Mouse (Mus musculus) left cerebral cortex, postnatal 10 days (tissue): ENCODE data around the gene Tfpi2. TPM values are rescaled to one million over a fixed set of nuclear protein-coding genes. Genes with fewer than 3 reads are reported as not detected.
A peak's percentile ranks its signal among the peaks of the same experiment; 100 is the strongest.

Experiments
- DNase-seq, 2 experiments: peaks; one replicate each; pipeline ENCODE4 v3.0.0; 2021 to 2022; ENCODE audit warnings: low spot score in 2 of 2, mixed read lengths in 1 of 2; ENCODE audit errors: extremely low spot score in 1 of 2
- intact Hi-C: fragments of 180-260 bp; cut with DNase I; formaldehyde crosslinking; loops from one replicate; pipeline ENCODE4 v1.15.1; 2025
- total RNA-seq, 2 experiments: library from RNA; stranded (reverse); gene quantifications; 2 replicates each; pipeline ENCODE4 v1.2.3; 2021

The Tfpi2 gene
- total RNA-seq, result under 1 TPM; 0.21 to 0.22 TPM

DNA sequence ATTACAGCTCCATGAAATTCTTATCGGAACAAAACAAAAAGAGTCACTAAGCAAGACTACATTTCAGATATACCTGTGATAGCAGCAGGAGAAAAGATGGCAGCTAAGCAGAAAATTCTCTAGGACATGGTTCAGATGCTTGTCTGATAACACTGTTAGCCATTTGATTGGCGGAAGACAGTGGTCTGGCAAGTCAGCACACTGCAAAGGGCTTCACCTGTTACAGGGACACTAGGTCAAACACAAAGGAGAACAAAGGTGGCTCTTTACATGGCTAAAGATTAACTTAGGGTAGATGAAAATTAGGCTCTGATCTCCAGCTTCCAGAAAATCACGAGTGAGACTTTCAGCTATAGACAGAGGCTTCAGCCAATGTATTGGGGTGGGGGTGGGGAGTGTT lies at the start of gene Tfpi2:
TSS of gene Tfpi2 (minus strand) at position 170 of the 400 bp plus-strand sequence.
- intact Hi-C loops, result no loop called here
- no peak for DNase-seq

DNA sequence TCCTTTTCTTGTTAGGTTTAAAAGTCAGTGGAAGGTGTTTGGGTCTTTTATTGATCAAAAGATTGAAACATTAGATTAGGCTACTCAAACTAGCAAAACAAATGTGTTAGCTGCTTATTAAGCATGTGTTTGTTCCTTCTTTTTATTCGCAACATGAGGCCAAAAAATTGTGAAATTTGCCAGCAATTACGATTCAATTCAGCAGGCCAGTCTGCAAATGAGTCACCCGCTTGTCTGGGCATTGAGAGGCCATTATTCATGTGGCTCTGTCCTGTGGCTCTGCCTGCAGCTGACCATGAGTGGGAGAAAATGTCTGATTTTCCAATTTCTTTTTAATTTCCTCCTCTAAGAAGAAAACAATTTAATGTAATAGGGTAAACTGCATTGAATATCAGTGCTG lies 42.2 kb upstream of the Tfpi2 start:
- DNase-seq, result no peak

DNA sequence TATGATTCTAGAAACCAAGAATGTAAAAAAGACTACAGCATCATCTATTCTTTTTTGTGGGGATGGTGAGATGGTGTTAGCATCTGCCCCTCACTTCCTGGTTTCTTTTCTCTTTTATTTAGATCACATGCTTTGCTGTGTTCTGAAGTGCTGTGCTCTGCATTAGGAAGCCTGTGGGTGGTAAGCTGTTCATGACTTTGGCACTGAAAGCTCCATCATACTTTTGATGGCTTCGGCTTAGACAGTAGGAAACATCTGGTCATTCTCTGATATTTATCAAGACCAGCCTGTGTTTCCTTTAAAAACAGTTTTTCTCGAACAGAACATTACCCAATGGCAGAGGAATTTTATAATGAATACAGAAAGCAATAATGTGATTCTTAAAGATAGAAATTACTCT lies 37.6 kb upstream of the Tfpi2 start:
- intact Hi-C loops, result no loop called here
- DNase-seq, result no peak

More for the DNA sequence above, 42.2 kb upstream of the Tfpi2 start:
- intact Hi-C loops, result no loop called here

DNA sequence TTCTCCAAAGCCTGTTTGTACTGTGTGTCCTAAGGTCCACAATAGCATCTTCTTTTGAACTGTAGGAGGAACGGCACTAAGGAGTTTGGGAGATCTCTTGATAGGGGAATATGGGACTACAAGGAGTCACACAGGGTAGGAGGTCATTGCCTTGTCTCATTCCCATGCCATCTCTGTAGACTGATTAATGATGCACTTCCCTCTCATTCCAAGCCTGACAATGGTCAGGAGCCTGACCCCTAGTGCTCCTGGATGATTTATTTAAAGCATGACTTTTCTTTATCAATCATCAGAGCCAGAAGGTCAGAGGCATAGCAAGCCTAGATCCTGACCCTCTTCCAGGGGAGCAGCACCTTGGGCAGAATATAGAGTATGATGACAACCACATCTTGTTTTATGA lies 33.9 kb upstream of the Tfpi2 start:
- intact Hi-C loops, result no loop called here
- no peak for DNase-seq

DNA sequence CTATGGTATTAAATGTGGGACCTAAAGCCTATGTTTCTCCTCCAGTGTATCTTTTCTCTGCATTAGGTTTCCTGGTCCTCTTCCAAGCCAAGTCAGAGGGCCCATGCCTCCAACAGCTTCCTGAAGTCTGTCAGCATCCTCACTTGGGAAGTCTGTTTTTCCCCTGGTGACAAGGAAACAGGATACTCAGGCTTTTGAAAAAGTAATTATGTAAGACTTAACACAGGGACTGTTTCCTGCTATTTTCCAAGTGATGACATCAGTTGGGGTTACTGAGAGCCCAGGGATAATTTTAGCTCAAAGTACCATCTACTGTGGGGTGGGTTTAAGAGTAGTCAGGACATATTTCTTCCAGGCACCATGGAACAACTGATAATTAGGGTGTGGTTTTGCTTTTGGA lies 20.8 kb upstream of the Tfpi2 start:
- no peak for DNase-seq
- intact Hi-C loops, result no loop called here

DNA sequence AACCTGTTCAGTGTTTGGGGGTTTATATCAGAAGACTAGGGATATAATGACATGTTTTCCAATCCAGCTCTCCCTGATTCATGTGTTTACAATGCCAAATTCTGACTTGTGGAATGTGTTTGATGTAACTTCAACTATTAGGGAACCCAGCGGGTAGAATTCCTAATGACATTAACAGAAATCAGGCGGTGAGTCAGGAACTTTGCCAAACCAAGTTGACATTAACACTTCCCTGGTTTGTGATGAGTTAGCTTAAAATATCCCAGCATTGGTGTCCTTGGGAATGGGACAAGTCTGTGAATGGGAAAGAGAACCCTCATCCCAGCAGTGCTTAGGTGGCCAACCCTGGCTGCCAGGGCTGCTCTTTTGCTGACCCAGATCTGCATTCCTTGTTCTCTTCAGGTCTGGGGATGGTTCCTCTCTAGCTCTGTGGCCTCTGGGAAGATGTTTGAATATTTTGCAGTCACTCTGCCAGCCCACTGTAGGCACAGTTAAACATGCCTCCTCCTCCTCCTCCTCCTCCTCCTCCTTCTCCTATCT lies 19.9 kb upstream of the Tfpi2 start:
- no peak for DNase-seq
- intact Hi-C loops, result no loop called here

DNA sequence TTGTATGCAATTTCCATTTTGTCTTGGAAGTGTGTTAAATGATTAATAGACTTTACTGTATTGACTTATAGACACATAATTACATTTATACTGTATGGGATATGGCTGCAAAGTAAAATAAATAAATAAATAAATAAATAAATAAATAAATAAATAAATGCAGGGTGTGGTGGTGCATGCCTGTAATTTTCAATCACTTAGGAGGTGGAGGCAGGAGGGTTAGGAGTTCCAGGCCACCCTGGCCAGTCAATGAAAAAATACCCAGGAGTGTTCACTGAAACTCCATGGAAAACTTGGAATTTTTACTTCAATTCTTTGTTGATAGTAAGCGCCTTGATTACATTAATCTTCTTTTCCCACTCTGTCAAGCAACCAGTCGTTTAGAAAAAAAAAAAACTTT lies 16.1 kb upstream of the Tfpi2 start:
- intact Hi-C loops, result no loop called here
- no peak for DNase-seq

DNA sequence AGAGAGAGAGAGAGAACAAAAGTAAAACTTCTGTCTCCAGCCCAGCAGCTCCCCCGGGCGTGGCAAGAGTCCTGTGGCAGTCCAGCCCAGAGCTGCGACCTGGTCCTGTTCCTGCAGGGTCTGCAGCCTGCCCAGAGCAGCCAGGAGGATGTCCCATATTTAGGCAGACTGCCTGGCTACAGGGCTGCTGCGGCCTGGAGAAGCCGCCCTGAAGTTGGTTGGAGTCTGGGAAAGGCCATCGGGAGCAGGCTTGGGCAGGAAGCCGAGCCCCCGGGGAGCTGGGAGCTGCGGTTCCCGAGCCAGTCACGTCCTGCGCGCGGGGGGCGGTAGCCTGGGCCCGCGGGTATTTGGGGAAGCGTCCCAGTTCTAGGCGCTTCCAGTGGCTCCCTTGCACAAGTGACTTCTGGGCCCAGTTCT lies 15.2 kb upstream of the Tfpi2 start, which contains the start of gene Gng11:
TSS of gene Gng11 (plus strand) at position 15 of the 417 bp plus-strand sequence.
- peak; percentile 1 to 91 for DNase-seq
- intact Hi-C loops, result no loop called here

DNA sequence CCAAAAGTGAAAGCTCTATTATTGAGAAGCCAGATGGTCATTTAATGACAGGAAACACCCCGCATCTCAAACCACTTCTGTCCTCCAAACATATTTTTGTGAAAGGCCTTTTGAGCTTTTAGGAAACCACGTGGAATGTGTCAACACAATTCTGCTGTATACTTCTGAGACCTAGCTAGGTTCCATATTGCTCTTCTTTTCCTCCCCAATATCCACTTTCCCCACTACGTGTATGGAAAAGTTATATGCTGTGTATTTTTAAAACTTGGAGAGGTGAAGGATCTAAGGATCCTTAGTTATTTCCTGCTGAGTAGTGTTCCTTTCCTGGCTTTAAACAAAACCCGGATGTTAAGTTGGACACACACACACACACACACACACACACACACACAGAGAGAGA lies 14.7 kb upstream of the Tfpi2 start:
- DNase-seq, result no peak
- intact Hi-C loops, result no loop called here

DNA sequence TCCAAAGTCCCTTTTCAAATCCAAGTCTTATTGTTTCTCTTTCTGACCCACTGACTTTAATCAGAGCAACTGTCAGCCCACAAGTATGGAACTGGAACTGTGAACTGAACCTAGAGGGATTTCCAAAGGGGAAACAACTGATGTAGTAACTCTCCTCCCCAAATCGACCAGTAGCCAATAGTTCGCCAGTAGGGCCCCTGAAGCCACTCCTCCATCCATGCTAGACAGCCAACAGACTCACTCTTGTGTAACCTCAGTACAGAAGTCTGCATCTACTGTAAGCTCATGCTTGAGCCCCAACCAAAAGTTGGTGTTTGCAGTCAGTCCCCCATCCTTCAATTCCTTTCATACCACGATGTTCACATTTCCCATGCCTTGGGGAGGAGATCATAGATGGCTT lies 12.0 kb upstream of the Tfpi2 start:
- intact Hi-C loops, result no loop called here
- no peak for DNase-seq

DNA sequence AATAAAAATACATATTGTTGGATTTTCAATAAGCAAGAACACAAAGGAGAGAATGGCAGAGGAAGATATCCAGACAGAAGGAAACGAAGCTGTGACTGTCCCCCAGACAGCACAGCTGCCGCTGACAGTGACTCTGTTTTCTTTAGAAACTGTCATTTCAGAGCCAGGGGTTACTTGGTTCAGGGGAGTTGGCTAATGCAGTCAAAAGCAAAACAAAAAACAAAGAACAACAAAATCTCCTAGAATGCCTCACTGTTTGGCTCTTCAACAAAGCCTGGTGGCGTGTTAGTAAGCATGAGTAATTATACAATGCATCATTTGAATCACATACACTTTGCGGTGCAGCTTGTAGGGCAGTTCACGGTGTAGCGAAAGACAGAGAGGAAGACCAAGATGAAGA lies 10.6 kb upstream of the Tfpi2 start:
- DNase-seq, result no peak
- intact Hi-C loops, result no loop called here

DNA sequence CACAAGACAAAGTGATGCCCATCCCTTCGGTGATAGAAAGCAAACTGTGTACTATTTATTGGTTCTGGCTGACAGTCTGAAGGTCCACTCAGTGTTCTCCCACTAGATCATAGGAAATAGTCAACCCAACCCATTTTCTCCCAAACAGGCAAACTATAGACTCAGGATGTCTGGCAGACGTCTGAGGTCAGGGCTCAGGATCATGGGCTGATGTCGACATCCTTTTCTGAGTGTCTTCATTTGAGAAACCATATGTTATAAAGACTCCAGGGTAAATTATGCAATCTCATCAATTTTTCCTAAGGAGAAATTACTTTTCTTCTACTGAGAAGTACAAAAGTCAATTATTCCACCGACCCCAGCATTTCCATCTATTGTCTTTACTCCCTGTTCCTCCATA lies 9.4 kb upstream of the Tfpi2 start:
- intact Hi-C loops, result no loop called here

DNA sequence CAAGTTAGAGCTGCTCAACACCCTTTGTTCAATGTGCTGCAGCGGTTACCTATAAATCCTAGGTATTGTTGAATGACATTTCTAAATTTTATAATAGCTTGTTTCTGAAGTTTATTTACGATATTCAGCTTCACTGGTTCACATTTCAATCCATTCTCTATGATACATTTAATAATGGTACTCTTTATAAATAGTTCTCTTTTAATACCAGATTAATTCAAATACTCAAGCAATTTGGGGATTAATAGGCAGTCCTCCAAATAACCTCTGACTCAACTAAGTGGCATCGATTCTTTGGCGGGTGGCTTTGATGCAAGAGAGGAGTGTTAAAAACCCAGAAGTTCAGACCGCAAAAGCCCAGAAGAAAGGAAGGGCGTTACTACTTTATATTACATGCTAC lies 4.8 kb upstream of the Tfpi2 start, which contains the start of gene Gngt1:
TSS of gene Gngt1 (plus strand) at position 301 of the 400 bp plus-strand sequence.
- intact Hi-C loops, result no loop called here
- no peak for DNase-seq

More for the DNA sequence above, 9.4 kb upstream of the Tfpi2 start:
- no peak for DNase-seq

DNA sequence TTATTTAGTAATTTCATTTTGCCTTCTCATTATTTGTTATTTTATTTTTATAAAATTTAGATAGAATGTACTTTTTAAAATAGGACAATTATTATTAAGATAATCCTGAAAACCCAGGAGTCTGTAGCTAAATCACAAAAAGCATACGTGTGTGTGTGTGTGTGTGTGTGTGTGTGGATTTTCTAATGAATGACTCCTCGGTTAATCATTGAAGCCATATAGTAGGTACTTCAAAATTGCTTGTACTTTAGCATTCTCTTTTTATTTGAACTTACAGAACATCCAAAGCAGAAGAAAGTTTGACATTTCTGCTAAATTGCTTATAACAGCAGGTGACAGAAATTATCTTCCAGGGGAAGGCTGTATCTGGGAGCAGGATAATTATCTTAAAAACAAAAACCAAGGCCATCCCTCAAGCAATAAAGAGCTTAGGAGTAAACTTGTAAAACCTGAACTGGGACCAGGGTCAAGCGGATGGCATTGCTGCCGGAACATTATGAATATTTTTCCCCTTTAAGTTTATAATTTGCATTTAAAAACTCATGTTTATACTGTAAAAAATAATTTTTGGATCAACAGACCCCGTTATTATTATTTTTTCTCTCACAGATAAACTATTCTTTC lies 5.9 kb downstream of the Tfpi2 start:
- DNase-seq, result no peak
- intact Hi-C loops, result no loop called here

DNA sequence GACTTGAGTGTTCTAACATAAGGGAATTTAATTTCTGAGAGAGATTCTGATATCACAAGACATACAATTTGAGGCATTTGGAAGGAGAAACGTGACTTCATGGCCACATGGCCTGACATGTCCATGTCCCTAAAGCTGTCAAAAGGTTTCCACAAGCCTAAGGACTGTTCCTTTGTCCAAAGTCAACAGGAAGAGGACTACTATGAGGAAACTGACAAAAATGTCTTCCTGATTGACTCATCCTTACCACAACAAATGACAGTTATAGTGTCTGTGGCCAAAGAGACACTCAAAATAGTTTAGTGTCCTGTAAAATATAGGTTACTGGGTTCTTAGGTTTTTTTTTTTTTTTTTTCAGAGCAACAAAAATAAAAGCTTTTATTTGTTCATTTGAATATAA lies 15.0 kb downstream of the Tfpi2 start:
- intact Hi-C loops, result no loop called here

DNA sequence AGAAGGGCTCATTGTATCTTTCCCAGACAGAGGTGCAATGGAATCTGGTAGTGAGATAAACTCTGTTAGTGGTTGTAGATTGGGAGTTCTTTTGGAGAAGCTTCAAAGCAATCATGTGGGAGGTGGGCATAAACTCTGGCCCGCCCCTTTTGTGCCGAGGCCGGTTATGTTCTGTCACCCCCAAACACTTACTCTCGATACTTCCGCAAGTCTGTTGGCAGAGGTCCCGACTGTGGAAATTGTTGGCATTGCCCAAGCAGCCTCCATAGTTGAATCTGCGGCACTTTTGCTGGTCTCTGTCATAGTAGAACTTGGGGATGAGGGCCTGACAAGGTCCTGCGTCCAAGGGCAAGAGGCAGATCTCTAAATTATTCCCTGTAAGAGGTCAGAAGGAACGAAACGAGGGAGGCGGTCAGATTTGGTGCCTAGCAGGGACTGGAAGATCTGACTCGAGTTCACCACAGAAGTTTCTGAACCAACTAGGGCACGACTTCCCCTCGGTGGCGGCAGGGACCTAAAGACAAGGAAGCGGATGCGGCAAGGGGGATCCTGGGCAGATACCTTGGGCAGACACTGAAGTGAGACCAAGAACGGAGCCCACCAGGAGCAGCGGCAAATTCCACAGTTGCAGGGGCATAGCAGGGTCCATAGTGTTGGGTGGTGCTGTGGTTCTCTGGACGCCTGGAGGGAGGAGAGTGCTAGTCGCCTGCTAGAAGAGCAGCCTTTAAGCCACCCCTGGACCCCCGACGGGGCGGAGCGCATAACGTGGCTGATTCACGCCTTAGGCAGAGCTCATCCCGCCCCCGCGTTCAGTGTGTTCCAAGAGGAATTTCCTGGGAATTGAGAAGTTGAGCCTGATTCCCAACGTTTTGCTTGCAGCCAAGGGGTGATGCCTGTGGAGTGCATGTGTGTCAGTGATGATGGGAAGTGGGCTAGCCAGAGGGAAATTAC lies 20.8 kb downstream of the Tfpi2 start:
- DNase-seq, result peak in 1 of 2 experiments; percentile 45
- intact Hi-C loops, result no loop called here

More for the DNA sequence above, 15.0 kb downstream of the Tfpi2 start:
- no peak for DNase-seq

DNA sequence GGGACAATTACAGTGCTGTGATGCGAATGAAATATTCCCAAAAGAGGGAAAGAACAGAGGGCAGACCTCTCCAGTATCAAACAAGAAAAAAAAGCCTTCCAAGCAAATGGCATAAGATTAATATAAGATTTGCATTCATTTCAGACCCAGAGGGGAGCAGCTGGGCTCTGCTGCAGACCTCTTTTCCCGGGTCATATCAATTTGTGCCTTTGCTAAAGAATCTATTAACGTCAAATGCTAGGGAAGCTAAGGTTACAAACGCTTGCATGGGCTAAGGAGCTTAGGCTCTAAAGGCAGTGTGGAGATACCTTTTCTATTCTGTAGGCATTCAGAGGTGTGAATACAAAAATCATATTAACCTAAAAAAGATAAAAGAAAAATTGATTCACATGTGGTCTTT lies 33.8 kb downstream of the Tfpi2 start:
- no peak for DNase-seq
- intact Hi-C loops, result no loop called here

DNA sequence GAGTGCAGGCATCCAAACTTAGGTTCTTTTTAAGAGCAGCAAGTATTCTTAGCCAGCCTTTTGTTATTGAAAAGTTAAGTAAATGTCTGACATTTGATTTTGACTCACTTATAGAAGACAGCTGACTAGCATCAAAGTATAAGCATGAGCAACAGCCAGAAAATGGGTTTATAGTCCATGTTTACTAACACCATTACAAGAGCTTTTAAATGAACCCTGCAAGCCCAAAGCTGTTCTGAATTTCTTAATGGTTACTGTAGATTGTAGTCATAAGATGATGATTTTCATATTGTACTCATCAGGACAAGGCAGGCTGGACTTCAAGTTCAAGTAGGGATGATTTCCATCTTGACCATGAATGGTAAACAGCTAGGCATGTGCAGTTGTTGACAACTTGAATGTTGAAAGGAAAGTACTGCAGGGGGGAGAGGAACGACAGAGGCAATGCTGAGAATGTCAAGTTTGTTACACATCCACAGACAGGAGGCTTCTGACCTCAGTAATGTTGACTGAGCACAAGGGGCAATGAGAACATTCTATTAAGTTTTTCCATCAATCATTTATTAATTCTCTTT lies 52.5 kb downstream of the Tfpi2 start:
- intact Hi-C loops, result no loop called here
- DNase-seq, result no peak

DNA sequence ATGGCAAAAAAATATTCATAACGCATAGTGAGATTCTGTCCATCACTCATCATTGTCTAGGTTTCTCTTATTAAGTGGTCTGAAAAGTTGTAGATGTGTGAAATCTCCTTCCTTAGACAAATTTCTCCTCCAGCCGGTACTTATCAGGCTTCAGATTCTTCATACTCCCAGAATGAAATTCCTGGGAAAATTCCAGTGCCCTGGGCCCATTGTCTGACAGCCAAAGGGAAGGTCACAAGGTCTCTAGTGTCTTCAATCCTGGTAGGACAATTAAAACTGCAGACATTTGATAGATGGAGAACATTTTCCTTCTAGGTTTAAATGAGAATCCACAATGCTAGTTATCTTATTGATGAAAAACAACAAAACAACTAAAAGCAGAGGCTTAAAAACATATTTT lies 53.1 kb downstream of the Tfpi2 start:
- intact Hi-C loops, result no loop called here
- no peak for DNase-seq
